Mouse (Mus musculus) liver, postnatal 0 days (tissue): ENCODE measurements around the gene Ppargc1a.

Experiments
- CTCF ChIP-seq: sonication (generic); IDR thresholded peaks from 2 replicates; pipeline ENCODE4 v1.5.1; 2016; ENCODE audit warnings: antibody characterized with exemption, low read depth
- EP300 ChIP-seq: IDR thresholded peaks from 2 replicates; pipeline ENCODE4 v1.6.1; 2016; ENCODE audit warnings: antibody characterized with exemption, low read depth, mild to moderate bottlenecking

DNA sequence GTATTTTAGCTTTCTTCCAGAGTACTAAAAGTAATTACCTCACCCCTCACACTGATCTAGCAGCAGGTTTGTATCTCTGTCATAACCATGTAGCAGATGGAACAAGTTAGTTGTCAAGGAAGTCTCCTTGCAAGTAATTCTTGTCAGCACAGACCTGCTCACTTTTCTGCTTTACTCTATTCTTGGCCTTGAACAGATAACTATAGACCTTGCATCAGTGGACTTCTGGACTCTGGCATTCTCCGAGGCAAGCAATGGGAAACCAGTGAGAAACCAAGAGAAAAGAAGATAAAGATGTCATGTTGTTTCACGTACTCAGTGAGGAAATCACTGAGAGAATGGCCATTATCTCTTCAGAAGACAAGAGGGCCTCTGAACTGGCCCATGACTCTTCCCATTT, 152.1 kb downstream of the Ppargc1a start:
- no peak for TF ChIP-seq CTCF
- no peak for TF ChIP-seq EP300
